Comparison of ENCODE assay signal across 10 mouse cellular contexts in genomic region chr14:122373458-122373857, GRCm38 (mm10).
A peak's percentile ranks its signal among the peaks of the same experiment; 100 is the strongest.
DNase-seq lines count a peak whose midpoint lies in the region; ATAC-seq and TF ChIP-seq lines count a peak whose summit lies in the region.
"Had no signal": no experiment of that assay in that cellular context is flagged by ENCODE, and none has a peak within 500 bp of the region (broad histone marks: within the 10 kb centered on the region; RNA-seq: fewer than 3 reads in every experiment).

No protein-coding gene starts in this region.

- TF ChIP-seq POLR2A in limb, embryonic 14.5 days (IDR thresholded peaks at IDR 0.05; ENCODE audit: borderline replicate concordance, extremely low read depth, insufficient read depth, insufficient read length) = no peak

- 29% methylated on average over 19 of the region's 19 CpGs for WGBS in kidney, postnatal 0 days
- WGBS in forebrain, embryonic 11.5 days = 3% methylated on average over 19 of the region's 19 CpGs
- 41% methylated on average over 19 of the region's 19 CpGs for WGBS in limb, embryonic 14.5 days

- ATAC-seq in kidney, postnatal 0 days (replicated peaks; ENCODE audit: low FRiP score, low read depth) = no peak
- peak; percentile 72 for ATAC-seq in forebrain, embryonic 11.5 days (replicated peaks; ENCODE audit: low FRiP score)
- ATAC-seq in limb, embryonic 14.5 days (ENCODE audit: low FRiP score, low read depth) = no peak

- H3K36me3 ChIP-seq in kidney, postnatal 0 days (ENCODE audit: insufficient read depth, low read length) = no peaks in the 10 kb centered on the region
- no peaks in the 10 kb centered on the region for H3K36me3 ChIP-seq in forebrain, embryonic 11.5 days (ENCODE audit: control insufficient read depth, insufficient read depth, low read length)
- H3K36me3 ChIP-seq in limb, embryonic 14.5 days (ENCODE audit: control insufficient read depth, insufficient read depth, low read length) = no peaks in the 10 kb centered on the region
- H3K36me3 ChIP-seq: liver, embryonic 15.5 days had no signal

- H3K9me3 ChIP-seq in kidney, postnatal 0 days (replicated peaks; ENCODE audit: low read length) = no peaks in the 10 kb centered on the region
- H3K9me3 ChIP-seq in forebrain, embryonic 11.5 days (ENCODE audit: control insufficient read depth, low read length) = no peaks in the 10 kb centered on the region
- H3K9me3 ChIP-seq in limb, embryonic 14.5 days (ENCODE audit: control insufficient read depth, low read length) = no peaks in the 10 kb centered on the region
- H3K9me3 ChIP-seq: liver, embryonic 15.5 days had no signal

- H3K4me3 ChIP-seq in kidney, postnatal 0 days (replicated peaks; ENCODE audit: low read depth, low read length) = no peak overlapping the region
- no peak overlapping the region for H3K4me3 ChIP-seq in forebrain, embryonic 11.5 days (ENCODE audit: low read depth, low read length)
- no peak overlapping the region for H3K4me3 ChIP-seq in limb, embryonic 14.5 days (replicated peaks; ENCODE audit: low read length)
- no peak overlapping the region for H3K4me3 ChIP-seq in left cerebral cortex, adult 2 months
- H3K4me3 ChIP-seq: liver, embryonic 15.5 days had no signal

- no peaks in the 10 kb centered on the region for H3K27me3 ChIP-seq in kidney, postnatal 0 days (ENCODE audit: insufficient read depth, low read length)
- H3K27me3 ChIP-seq in forebrain, embryonic 11.5 days (ENCODE audit: control insufficient read depth, insufficient read depth, low read length) = peaks cover 3% of the 10 kb centered on the region
- H3K27me3 ChIP-seq in limb, embryonic 14.5 days (ENCODE audit: control insufficient read depth, insufficient read depth, low read length) = peaks cover 27% of the 10 kb centered on the region

- H3K4me1 ChIP-seq in kidney, postnatal 0 days (replicated peaks; ENCODE audit: insufficient read depth, low read length) = 0 out of 2 replicates have a peak, but pooled peaks cover 6% of the 10 kb centered on the region
- peaks cover 8% of the 10 kb centered on the region; the same call in 1 of the 2 replicates for H3K4me1 ChIP-seq in forebrain, embryonic 11.5 days (replicated peaks; ENCODE audit: control insufficient read depth, insufficient read depth, low read length)
- H3K4me1 ChIP-seq in limb, embryonic 14.5 days (ENCODE audit: control insufficient read depth, insufficient read depth, low read length) = peaks cover 6% of the 10 kb centered on the region; the same call in 1 of the 2 replicates
- H3K4me1 ChIP-seq: liver, embryonic 15.5 days had no signal

- DNase-seq in kidney, postnatal 0 days (ENCODE audit: low spot score) = no peak
- no peak for DNase-seq in kidney, adult 8-10 months
- peak; percentile 80 for DNase-seq in forebrain, embryonic 11.5 days (ENCODE audit: low spot score)
- DNase-seq in limb, embryonic 14.5 days (ENCODE audit: low spot score) = no peak
- DNase-seq in MN1 (ENCODE audit: low spot score) = no peak
- no peak for DNase-seq in left cerebral cortex, postnatal 10 days (ENCODE audit: extremely low spot score in 1 of 2, low spot score in 2 of 2)
- DNase-seq in left cerebral cortex, adult 2 months (ENCODE audit: extremely low spot score in 1 of 2, low spot score in 2 of 2) = no peak
- no peak for DNase-seq in layer of hippocampus, adult 8-10 months (ENCODE audit: low spot score in 2 of 2)
- DNase-seq: adrenal gland, postnatal 10 days had no signal

- peak overlapping the region; percentile 21; the same call in 1 of the 2 replicates for H3K4me2 ChIP-seq in kidney, postnatal 0 days (ENCODE audit: low read length)
- H3K4me2 ChIP-seq in forebrain, embryonic 11.5 days (ENCODE audit: low read depth, low read length, severe bottlenecking) = peak overlapping the region; percentile 38; the same call in 1 of the 2 replicates
- 0 out of 2 replicates have a peak overlapping the region, but pooled peaks have one; percentile 8 for H3K4me2 ChIP-seq in limb, embryonic 14.5 days (replicated peaks; ENCODE audit: low read depth, low read length, severe bottlenecking)
- H3K4me2 ChIP-seq: liver, embryonic 15.5 days had no signal

- no peak overlapping the region for H3K27ac ChIP-seq in kidney, postnatal 0 days
- H3K27ac ChIP-seq in forebrain, embryonic 11.5 days (ENCODE audit: low read depth, low read length) = peak overlapping the region; percentile 39; the same call in 1 of the 2 replicates
- H3K27ac ChIP-seq in limb, embryonic 14.5 days (replicated peaks; ENCODE audit: low read depth, low read length) = no peak overlapping the region
- no peak overlapping the region for H3K27ac ChIP-seq in left cerebral cortex, adult 2 months
- H3K27ac ChIP-seq: liver, embryonic 15.5 days had no signal

- intact Hi-C loops in left cerebral cortex, postnatal 10 days (cut with DNase I) = no loop called here
- intact Hi-C loops in left cerebral cortex, adult 2 months (cut with DNase I) = no loop called here

- no peak for TF ChIP-seq CTCF in kidney, postnatal 0 days (IDR thresholded peaks at IDR 0.05; ENCODE audit: low read depth)
- no peak for TF ChIP-seq CTCF in left cerebral cortex, adult 2 months (IDR thresholded peaks at IDR 0.05)

- no peak overlapping the region for H3K9ac ChIP-seq in kidney, postnatal 0 days (ENCODE audit: low read depth, low read length)
- H3K9ac ChIP-seq in forebrain, embryonic 11.5 days (ENCODE audit: low read length) = peak overlapping the region; percentile 2; the same call in 1 of the 2 replicates
- H3K9ac ChIP-seq in limb, embryonic 14.5 days (ENCODE audit: low read depth, low read length, severe bottlenecking) = no peak overlapping the region
- H3K9ac ChIP-seq: liver, embryonic 15.5 days had no signal
